Mouse (Mus musculus) neural tube, embryonic 15.5 days (tissue): Measurements from ENCODE around the gene Pdzd2. TPM values are rescaled to one million over a fixed set of nuclear protein-coding genes. Genes with fewer than 3 reads are reported as not detected.

Experiments used
- ATAC-seq: fragments of 200-750 bp; cut with Nextera tagmentation; 2 replicates; pipeline ENCODE4 v1.8.0; 2017; ENCODE audit warnings: mild to moderate bottlenecking, moderate TSS enrichment, moderate library complexity; ENCODE audit not compliant: low FRiP score
- H3K27ac ChIP-seq: fragments of 300-500 bp; sonication (generic); replicated peaks from 2 replicates; pipeline ENCODE4 v1.5.1; 2015; ENCODE audit warnings: mild to moderate bottlenecking, inconsistent platforms
- H3K27me3 ChIP-seq: fragments of 300-500 bp; sonication (generic); replicated peaks from 2 replicates; pipeline ENCODE4 v1.6.1; 2015; ENCODE audit warnings: inconsistent platforms
- H3K36me3 ChIP-seq: fragments of 300-500 bp; sonication (generic); 2 replicates; pipeline ENCODE4 v1.6.1; 2015; ENCODE audit warnings: inconsistent platforms
- H3K4me1 ChIP-seq: fragments of 300-500 bp; sonication (generic); 2 replicates; pipeline ENCODE4 v1.6.1; 2015; ENCODE audit warnings: inconsistent platforms
- H3K4me2 ChIP-seq: fragments of 300-500 bp; sonication (generic); 2 replicates; pipeline ENCODE4 v1.6.1; 2015; ENCODE audit warnings: inconsistent platforms, mild to moderate bottlenecking, moderate library complexity
- H3K4me3 ChIP-seq: fragments of 300-500 bp; sonication (generic); replicated peaks from 2 replicates; pipeline ENCODE4 v1.5.1; 2015; ENCODE audit warnings: mild to moderate bottlenecking, inconsistent platforms
- H3K9ac ChIP-seq: fragments of 300-500 bp; sonication (generic); replicated peaks from 2 replicates; pipeline ENCODE4 v1.6.1; 2015; ENCODE audit warnings: mild to moderate bottlenecking, inconsistent platforms
- H3K9me3 ChIP-seq: fragments of 300-500 bp; sonication (generic); replicated peaks from 2 replicates; pipeline ENCODE4 v1.6.1; 2016; ENCODE audit warnings: inconsistent platforms
- WGBS: fragments of 180-500 bp; shearing (Covaris S2); methylation state at CpG from one replicate; pipeline ENCODE4 v1.1.7; 2015; ENCODE audit warnings: mixed read lengths; 5-methylcytosine and 5-hydroxymethylcytosine counted together
- polyA plus RNA-seq: library from polyadenylated mRNA; unstranded; fragments of >200 nt; fragmentation: Nextera tagmentation; extraction: Ambion mirVana; gene quantifications from 2 replicates; pipeline ENCODE4 v1.2.1, GENCODE M21; 2015

The Pdzd2 gene
- polyA plus RNA-seq, 1 experiment from 2014 or later: 16.7 TPM

DNA sequence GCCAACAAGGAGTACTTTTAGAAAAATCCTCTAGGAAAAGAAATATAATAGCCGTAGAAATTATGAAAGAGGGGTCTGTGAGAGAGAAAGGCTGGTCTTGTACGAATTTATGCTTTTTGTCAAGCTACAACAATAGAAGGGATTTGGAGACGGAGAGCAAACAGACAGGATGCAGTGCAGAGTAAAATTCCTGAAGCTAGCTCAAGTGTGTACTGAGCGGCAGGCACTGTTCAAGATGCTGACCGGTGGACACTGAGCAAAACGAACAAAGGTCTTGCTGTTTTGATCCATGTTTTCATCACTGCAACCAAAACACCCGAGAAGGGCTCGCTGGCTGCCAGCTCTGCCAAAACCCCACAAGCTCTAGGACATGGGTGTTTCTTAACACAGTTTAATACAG, 42.8 kb downstream of the Pdzd2 start:
- 51% methylated on average over 8 of the region's 8 CpGs for WGBS

GRCm38 (mm10) chr15:12689716-12690381, 49.9 kb downstream of the Pdzd2 start:
- no peaks in the 10 kb centered on the region for H3K4me1 ChIP-seq
- 91% methylated on average over 7 of the region's 7 CpGs for WGBS
- no peak for ATAC-seq
- H3K36me3 ChIP-seq: no peaks in the 10 kb centered on the region
- no peaks in the 10 kb centered on the region for H3K27me3 ChIP-seq
- H3K27ac ChIP-seq: no peak overlapping the region
- H3K9me3 ChIP-seq: no peaks in the 10 kb centered on the region
- H3K9ac ChIP-seq: no peak overlapping the region
- no peak overlapping the region for H3K4me2 ChIP-seq
- H3K4me3 ChIP-seq: no peak overlapping the region

More for the DNA sequence above, 42.8 kb downstream of the Pdzd2 start:
- Histone ChIP-seq H3K27ac (no peak overlapping the region; the same call in 1 of the 2 replicates), H3K27me3 (no peaks in the 10 kb centered on the region), H3K4me1 (peaks cover 8% of the 10 kb centered on the region), H3K36me3 (no peaks in the 10 kb centered on the region), H3K9ac (no peak overlapping the region), H3K4me2 (no peak overlapping the region), H3K9me3 (no peaks in the 10 kb centered on the region), H3K4me3 (no peak overlapping the region)
- ATAC-seq: no peak

- Histone ChIP-seq H3K4me2 (no peak overlapping the region), H3K27me3 (no peaks in the 10 kb centered on the region), H3K9ac (no peak overlapping the region), H3K27ac (no peak overlapping the region), H3K9me3 (no peaks in the 10 kb centered on the region), H3K36me3 (no peaks in the 10 kb centered on the region), H3K4me1 (0 out of 2 replicates have a peak, but pooled peaks cover 5% of the 10 kb centered on the region), H3K4me3 (no peak overlapping the region)
- 41% methylated on average over 9 of the region's 9 CpGs for WGBS
- no peak for ATAC-seq
Measured at GRCm38 (mm10) chr15:12682549-12682948, 57.2 kb downstream of the Pdzd2 start.

- no peak overlapping the region for H3K9ac ChIP-seq
- 87% methylated on average over 2 of the region's 2 CpGs for WGBS
- H3K4me3 ChIP-seq: no peak overlapping the region
- H3K36me3 ChIP-seq: no peaks in the 10 kb centered on the region
- H3K27me3 ChIP-seq: no peaks in the 10 kb centered on the region
- no peaks in the 10 kb centered on the region for H3K9me3 ChIP-seq
- H3K27ac ChIP-seq: no peak overlapping the region
- no peak overlapping the region for H3K4me2 ChIP-seq
- 0 out of 2 replicates have a peak, but pooled peaks cover 5% of the 10 kb centered on the region for H3K4me1 ChIP-seq
- no peak for ATAC-seq
Measured at GRCm38 (mm10) chr15:12681891-12682290, 57.8 kb downstream of the Pdzd2 start.

DNA sequence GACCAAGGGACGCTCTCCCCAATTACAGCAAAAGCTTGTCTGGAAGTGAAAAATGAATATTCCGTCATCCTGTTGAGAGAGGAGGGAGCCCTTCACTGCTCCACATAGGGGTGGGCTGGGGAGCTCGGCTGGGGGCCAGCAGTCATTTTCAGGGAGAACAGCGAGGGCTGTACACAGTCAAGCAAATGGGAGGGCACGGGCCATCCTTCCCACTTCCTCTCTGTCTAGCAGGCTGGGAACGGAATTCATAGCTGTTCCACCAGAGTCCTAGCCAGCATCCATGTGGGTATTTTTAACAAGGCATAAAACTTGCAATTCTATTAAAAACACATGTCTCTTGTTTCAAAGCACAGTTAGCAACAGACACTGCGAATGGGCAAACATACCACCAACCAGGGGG, 59.0 kb downstream of the Pdzd2 start:
- no peak overlapping the region for H3K9ac ChIP-seq
- ATAC-seq: no peak
- no peaks in the 10 kb centered on the region for H3K9me3 ChIP-seq
- H3K36me3 ChIP-seq: no peaks in the 10 kb centered on the region
- H3K4me3 ChIP-seq: no peak overlapping the region
- H3K27ac ChIP-seq: no peak overlapping the region; the same call in 1 of the 2 replicates
- H3K27me3 ChIP-seq: no peaks in the 10 kb centered on the region
- WGBS: 67% methylated on average over 7 of the region's 7 CpGs
- H3K4me2 ChIP-seq: no peak overlapping the region
- H3K4me1 ChIP-seq: 0 out of 2 replicates have a peak, but pooled peaks cover 5% of the 10 kb centered on the region

DNA sequence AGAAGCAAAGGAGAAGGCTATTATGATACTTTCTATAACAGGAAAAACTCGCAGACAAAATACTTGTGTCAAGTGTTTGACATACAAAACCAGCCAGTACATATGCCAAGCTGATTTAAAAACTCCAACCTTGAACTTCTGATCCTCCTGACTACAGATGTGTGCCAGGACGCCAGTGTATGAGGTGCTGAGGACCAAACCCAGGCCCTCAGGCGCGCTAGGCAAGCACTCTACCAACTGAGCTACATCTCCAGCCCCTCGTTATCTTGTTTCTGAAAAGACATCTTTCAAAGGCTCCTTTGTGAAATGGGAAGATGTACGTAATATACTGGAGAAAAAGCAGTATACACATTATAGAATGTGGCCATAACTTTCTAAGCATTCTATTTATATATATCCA, 59.7 kb downstream of the Pdzd2 start:
- H3K4me3 ChIP-seq: no peak overlapping the region
- H3K27ac ChIP-seq: no peak overlapping the region
- 82% methylated on average over 6 of the region's 6 CpGs for WGBS
- no peak overlapping the region for H3K9ac ChIP-seq
- H3K9me3 ChIP-seq: no peaks in the 10 kb centered on the region
- no peak for ATAC-seq
- no peaks in the 10 kb centered on the region for H3K36me3 ChIP-seq
- no peaks in the 10 kb centered on the region for H3K27me3 ChIP-seq
- no peak overlapping the region for H3K4me2 ChIP-seq
- 0 out of 2 replicates have a peak, but pooled peaks cover 5% of the 10 kb centered on the region for H3K4me1 ChIP-seq

DNA sequence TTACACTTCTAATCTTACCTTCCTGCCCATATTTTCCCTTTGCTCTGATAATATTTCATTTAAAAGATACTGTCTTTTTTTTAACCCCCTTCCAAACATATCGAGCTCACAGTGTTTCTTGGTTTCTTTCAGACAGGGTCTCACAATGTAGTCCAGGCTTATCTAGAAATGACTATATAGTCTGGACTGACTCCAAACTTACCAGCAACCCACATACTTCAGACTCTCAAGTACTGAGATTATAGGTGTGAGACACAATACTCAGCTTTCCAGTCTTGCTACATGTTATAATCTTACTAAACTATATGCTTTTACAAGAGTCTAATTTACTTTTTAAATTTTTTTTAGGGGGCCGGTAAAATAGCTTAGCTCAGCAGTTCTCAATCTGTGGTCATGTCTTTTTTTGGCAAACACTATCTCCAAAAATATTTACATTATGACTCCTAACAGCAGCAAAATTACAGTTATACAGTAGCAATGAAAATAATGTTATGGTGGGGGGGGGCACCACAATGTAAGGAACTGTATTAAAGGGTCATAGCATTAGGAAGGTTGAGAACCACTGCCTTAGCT, 61.1 kb downstream of the Pdzd2 start:
- Histone ChIP-seq H3K4me3 (no peak overlapping the region), H3K9me3 (no peaks in the 10 kb centered on the region), H3K9ac (no peak overlapping the region), H3K36me3 (no peaks in the 10 kb centered on the region), H3K4me2 (no peak overlapping the region), H3K27me3 (no peaks in the 10 kb centered on the region), H3K27ac (no peak overlapping the region), H3K4me1 (0 out of 2 replicates have a peak, but pooled peaks cover 5% of the 10 kb centered on the region)
- 85% methylated on average over 2 of the region's 2 CpGs for WGBS
- ATAC-seq: no peak

DNA sequence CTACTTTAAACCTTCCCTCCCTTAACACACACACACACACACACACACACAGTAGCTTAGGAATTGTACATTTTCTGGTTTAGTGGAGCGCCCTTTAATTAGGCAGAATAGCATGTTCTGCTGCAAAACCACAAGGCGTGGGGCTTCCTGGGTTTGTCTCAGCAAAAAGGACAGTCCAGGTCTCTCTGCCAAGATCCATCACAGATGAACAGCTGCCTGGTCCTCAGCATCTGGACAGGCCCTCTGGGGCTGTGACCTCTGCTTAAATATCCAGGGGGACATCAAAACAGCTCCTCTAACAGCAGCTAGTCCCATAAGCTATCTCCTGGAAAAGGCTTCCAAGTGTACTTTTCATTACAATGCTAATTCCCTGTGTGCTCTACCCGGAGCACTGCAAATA, 64.4 kb downstream of the Pdzd2 start:
- Histone ChIP-seq H3K36me3 (no peaks in the 10 kb centered on the region), H3K9me3 (no peaks in the 10 kb centered on the region), H3K27ac (peak overlapping the region; percentile 45; the same call in 1 of the 2 replicates), H3K4me3 (no peak overlapping the region), H3K4me1 (0 out of 2 replicates have a peak, but pooled peaks cover 2% of the 10 kb centered on the region), H3K9ac (no peak overlapping the region), H3K27me3 (no peaks in the 10 kb centered on the region), H3K4me2 (no peak overlapping the region)
- peak; percentile 26; the same call in 1 of the 2 replicates for ATAC-seq
- 69% methylated on average over 3 of the region's 3 CpGs for WGBS

DNA sequence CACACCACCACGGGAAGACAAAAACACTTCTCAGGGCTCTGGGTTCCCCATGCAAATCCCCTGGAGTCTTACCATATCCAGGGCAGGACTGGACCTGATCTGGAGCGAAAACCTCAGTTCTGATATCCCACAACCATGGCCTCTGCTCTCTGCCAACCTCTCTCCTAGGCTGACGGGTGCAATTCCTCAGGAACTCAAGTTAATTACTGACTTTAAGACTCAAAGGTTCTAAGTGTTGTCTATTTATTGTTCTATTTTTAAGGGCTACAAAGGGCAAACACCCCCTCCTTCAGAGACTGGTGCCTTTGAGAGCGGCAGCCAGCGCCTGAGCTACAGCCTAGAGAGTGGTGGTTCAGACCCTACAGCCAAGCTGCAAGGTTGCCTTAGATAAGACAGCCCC, 65.7 kb downstream of the Pdzd2 start:
- no peak for ATAC-seq
- H3K4me3 ChIP-seq: no peak overlapping the region
- H3K4me2 ChIP-seq: no peak overlapping the region
- H3K27me3 ChIP-seq: no peaks in the 10 kb centered on the region
- H3K27ac ChIP-seq: no peak overlapping the region
- H3K9me3 ChIP-seq: no peaks in the 10 kb centered on the region
- WGBS: 76% methylated on average over 5 of the region's 5 CpGs
- 0 out of 2 replicates have a peak, but pooled peaks cover 2% of the 10 kb centered on the region for H3K4me1 ChIP-seq
- H3K36me3 ChIP-seq: no peaks in the 10 kb centered on the region
- H3K9ac ChIP-seq: no peak overlapping the region

- Histone ChIP-seq H3K9me3 (no peaks in the 10 kb centered on the region), H3K4me2 (no peak overlapping the region), H3K36me3 (no peaks in the 10 kb centered on the region), H3K9ac (no peak overlapping the region), H3K4me1 (0 out of 2 replicates have a peak, but pooled peaks cover 2% of the 10 kb centered on the region), H3K4me3 (no peak overlapping the region), H3K27me3 (no peaks in the 10 kb centered on the region), H3K27ac (no peak overlapping the region)
- 48% methylated on average over 21 of the region's 21 CpGs for WGBS
- no peak for ATAC-seq
Measured at GRCm38 (mm10) chr15:12667760-12668520, 71.8 kb downstream of the Pdzd2 start.

DNA sequence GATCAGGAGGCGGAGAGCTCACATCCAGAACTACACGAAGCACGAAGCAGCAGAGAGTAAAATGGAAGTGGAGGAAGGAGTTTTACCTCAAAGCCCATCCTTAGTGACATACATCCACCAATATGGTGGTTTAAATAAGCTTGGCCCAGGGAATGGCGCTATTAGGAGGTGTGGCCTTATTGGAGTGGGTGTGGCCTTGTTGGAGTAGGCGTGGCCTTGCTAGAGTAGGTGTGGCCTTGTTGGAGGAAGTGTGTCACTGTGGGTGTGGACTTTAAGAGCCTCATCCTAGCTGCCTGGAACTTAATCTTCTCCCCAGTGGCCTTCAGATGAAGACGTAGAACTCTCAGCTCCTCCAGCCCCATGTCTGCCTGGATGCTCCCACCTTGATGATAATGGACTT, 73.8 kb downstream of the Pdzd2 start:
- Histone ChIP-seq H3K27ac (no peak overlapping the region), H3K4me2 (no peak overlapping the region), H3K9ac (no peak overlapping the region), H3K36me3 (no peaks in the 10 kb centered on the region), H3K4me3 (no peak overlapping the region), H3K27me3 (no peaks in the 10 kb centered on the region), H3K4me1 (peaks cover 2% of the 10 kb centered on the region; the same call in 1 of the 2 replicates), H3K9me3 (no peaks in the 10 kb centered on the region)
- WGBS: 97% methylated on average over 6 of the region's 6 CpGs
- ATAC-seq: no peak
